Mouse (Mus musculus): ENCODE data around the gene Rab3d.
"Not testable (repeated sequence)": the region's sequence is repeated elsewhere in the genome, so short reads cannot be mapped to it uniquely, and the experiment has no call there.

Rab3d gene

DNA sequence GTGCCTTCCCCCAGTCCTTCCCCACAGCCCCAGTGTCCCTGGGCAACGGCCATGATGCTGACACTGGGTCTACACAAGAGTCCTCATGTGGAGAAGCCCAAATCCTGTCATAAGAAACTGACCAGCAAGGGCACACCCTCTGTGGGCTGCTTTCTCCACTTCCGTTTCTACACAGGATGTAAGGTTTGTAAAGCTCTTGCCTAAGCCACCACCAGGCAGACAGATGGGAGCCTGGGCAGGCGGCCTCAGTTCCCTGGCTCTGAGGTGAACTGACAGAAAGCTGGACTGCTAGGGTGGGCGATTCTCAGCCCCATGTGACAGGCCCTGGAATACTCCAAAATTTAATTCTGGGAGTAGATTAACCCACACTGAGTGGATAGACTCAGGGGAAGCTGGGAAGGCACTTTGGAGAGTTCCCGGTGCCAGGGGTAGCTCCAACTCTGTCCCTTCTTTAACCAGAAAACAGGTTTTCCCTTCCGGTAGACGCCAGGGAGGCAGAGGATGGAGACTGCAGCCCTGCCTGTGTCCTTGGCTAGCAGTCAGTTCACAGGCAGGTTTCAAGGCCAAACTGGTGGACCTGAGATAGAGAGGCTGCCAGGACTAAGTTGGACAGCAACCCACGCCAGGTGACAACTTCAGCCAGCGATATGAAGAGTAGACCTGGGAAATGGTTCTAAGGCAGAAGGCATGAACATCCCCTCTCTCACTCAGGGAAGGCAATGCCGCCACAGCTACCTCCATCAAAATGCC lies 8.3 kb downstream of the Rab3d start:
- DNase-seq (ENCODE audit: extremely low spot score) = no peak

GRCm38 (mm10) chr9:21908216-21908615 lies 9.8 kb downstream of the Rab3d start:
- no peak for DNase-seq (ENCODE audit: extremely low spot score)

- DNase-seq (ENCODE audit: extremely low spot score) = no peak
Observed at GRCm38 (mm10) chr9:21904031-21904430, 14.0 kb downstream of the Rab3d start.

- peak; percentile 76 for DNase-seq (ENCODE audit: extremely low spot score)
Observed at GRCm38 (mm10) chr9:21901223-21901820, 16.7 kb downstream of the Rab3d start.

DNA sequence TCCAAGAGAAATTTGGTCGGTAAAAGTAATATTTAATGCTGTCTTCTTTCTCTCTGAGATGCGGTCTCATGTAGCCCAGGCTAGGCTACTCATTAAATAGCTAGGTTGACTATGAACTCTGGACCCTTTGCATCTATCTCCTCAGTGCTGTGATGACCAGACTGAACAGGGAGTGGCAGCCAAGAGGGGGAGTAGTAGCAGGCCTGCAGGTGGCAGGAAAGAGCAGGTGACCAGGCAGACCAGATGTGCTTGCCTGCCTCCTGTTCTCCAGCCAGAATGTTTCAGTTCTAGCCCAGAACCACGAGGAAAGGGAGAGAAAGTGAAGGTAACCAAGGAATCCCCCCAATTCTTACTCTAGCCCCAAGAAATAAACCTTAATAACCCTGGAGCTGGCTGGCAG lies 28.8 kb downstream of the Rab3d start:
- DNase-seq (ENCODE audit: extremely low spot score) = no peak

DNA sequence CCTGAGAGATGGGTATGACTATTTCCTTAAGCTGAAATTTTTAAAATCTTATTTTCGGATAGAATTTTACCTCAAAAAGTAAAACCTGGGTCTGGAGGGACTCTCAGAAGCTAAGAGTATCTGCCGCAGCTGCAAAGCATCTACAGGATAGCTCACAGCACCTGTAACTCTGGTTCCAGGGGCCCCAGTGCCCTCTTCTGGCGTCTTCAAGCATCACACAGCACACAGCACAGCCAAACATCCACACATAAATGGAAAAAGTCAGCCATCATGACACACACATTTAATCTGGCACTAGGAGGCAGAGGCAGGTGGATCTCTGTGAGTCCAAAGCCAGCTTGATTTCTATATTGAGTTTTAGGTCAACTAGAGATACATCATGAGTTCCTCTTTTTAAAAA lies 41.4 kb downstream of the Rab3d start:
- DNase-seq (ENCODE audit: extremely low spot score) = no peak

DNA sequence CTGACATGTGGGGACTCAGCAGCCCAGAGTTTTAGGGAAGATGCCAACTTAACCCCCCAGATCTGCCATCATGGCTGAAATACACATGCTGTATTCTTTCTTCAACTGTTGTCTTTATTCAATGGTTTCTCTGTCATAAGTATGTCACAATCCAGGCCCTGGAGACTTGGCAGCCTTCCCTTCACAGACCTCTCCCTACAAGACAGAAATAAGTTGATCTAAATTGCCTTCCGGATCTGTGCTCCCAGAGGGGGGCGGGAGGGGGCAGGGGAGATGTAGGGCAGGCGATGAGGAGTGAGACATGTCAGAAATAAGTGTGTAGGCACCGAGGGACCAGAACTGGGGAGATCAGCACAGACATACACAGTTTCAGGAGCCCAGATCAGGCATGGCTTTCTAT lies 45.8 kb downstream of the Rab3d start:
- DNase-seq (ENCODE audit: extremely low spot score) = no peak

DNA sequence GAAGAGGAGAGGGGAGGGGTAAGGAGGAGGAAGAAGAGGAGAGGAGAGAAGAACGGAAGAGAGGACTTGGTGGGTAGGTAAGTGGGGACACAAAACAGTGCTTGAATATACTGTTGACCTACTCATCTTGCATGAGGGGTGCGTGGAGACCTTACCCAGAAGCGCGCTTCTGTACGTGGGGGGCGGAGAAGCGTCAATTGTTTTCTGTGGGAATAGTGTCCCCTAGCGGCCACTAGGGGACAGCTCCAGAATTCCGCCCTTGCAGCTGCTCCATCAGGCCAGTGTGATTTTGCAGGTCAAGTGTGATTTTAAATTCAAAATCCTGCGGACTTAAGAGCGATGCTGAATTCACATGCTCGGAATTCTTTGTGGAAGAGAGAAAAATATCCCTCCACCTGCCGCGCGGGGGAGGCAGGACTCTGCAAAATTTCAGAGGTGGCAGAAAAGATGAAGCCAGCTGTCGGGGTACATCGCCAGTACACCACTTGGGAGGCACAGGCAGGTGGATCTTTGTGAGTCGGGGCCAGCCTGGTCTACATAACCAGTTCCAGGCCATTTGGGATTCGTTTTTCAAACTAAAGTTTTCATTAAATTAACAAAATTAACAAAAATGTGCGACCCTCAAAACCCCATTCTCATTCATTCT lies 47.0 kb downstream of the Rab3d start:
- peak; percentile 52 for DNase-seq (ENCODE audit: extremely low spot score)

GRCm38 (mm10) chr9:21869290-21869689 lies 48.7 kb downstream of the Rab3d start:
- DNase-seq (ENCODE audit: extremely low spot score) = not testable (repeated sequence)

DNA sequence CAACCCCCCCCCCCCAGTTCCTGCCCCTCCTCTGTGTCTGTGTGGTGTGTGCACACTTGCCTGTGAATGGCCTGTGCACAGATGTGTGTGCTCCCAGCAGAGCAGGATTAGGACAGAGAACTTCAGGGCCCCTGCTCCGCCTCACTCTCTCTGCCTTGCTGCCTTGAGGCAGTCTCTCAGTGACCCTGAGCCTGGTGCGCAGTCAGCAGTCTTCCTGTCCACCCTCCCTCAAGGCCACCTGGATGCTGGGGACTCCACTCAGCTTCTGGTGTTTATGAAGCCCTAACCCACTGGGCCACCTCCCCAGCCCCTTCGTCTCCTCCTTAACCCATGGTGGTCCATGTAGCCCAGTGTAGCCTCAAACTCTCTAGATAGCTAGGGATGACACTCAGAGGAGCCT lies 50.3 kb downstream of the Rab3d start:
- no peak for DNase-seq (ENCODE audit: extremely low spot score)

- DNase-seq (ENCODE audit: extremely low spot score) = no peak
Observed at GRCm38 (mm10) chr9:21866641-21867040, 51.4 kb downstream of the Rab3d start.

- no peak for DNase-seq (ENCODE audit: extremely low spot score)
Observed at GRCm38 (mm10) chr9:21865673-21866398, 52.2 kb downstream of the Rab3d start.

GRCm38 (mm10) chr9:21862181-21862580 lies 55.8 kb downstream of the Rab3d start:
- no peak for DNase-seq (ENCODE audit: extremely low spot score)

DNA sequence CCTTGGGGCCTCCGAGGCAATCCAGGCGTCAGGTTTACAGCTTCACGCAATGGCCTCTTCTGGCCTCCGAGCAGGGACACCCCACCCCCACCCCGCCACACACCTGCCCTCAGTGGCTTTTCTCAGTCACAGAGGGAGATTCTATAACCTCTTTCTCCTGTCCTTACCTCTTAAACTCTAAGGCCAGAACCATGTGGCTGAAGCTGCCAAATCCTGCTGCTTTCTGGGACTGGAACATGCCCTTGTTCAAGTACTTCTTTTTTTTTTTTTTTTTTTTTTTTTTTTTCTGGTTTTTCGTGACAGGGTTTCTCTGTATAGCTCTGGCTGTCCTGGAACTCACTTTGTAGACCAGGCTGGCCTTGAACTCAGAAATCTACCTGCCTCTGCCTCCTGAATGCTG lies 57.6 kb downstream of the Rab3d start:
- not testable (repeated sequence) for DNase-seq (ENCODE audit: extremely low spot score)

GRCm38 (mm10) chr9:21859606-21860005 lies 58.4 kb downstream of the Rab3d start:
- DNase-seq (ENCODE audit: extremely low spot score) = no peak

DNA sequence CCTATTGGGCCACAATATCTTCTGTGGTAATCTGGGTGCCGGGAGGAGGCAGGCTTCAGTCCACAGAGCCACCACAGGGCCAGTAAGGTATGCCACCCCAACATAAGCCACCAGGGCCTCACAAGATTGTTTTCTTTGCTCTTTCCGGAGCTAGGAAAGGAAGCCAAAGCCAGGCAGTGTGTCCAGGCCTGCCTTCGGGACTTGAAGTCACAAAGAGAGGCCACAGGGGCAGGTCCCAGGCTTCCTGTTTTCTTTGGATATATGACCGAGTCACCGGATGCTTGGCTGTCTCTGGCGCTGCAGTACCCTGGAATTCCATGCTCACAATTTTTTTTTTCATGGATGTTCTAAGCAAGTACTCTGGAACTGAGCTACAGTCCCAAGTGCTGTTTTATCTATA lies 59.9 kb downstream of the Rab3d start:
- no peak for DNase-seq (ENCODE audit: extremely low spot score)

- DNase-seq (ENCODE audit: extremely low spot score) = no peak
Observed at GRCm38 (mm10) chr9:21857501-21857900, 60.5 kb downstream of the Rab3d start.

All from embryo, embryonic 9.5 days (tissue).